33 mouse cellular contexts compared by ENCODE assay signal in the genomic region with DNA sequence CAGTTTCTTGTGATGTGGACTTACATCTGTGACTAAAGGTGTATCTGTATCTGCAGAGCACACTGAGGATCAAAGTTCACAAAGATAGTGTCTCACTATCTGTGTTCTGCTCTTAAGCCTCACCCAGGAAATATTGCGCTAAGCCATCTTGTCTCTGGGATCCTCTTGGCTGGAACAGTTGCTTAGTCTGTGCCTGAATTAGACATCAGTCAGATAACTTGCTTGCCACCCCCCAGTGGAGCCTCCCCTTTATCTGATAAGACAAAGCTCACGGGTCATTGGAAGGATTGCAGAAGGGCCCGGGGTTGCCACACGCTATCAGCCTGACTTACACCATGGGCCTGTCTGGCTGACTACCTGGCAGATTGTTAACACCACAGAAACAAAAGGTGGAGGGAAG. TPM values are rescaled to one million over a fixed set of nuclear protein-coding genes. Genes with fewer than 3 reads are reported as not detected.
DNase-seq lines count a peak whose midpoint lies in the region; ATAC-seq lines count a peak whose summit lies in the region.
"Had no signal": no experiment of that assay in that cellular context is flagged by ENCODE, and none has a peak within 500 bp of the region (broad histone marks: within the 10 kb centered on the region; RNA-seq: fewer than 3 reads in every experiment).

No protein-coding gene starts in this region.

- no peak overlapping the region; the same call in 1 of the 2 replicates for H3K27ac ChIP-seq in liver, embryonic 16.5 days (ENCODE audit: low read length)
- no peak overlapping the region for H3K27ac ChIP-seq in stomach, embryonic 16.5 days (ENCODE audit: low read length)
- no peak overlapping the region for H3K27ac ChIP-seq in hindbrain, embryonic 10.5 days
- H3K27ac ChIP-seq: forebrain, embryonic 10.5 days; heart, adult 2 months; heart, embryonic 13.5 days; hindbrain, embryonic 15.5 days; limb, embryonic 10.5 days; liver, embryonic 14.5 days; midbrain, embryonic 15.5 days; neural tube, embryonic 12.5 days had no signal

- no peak overlapping the region for H3K4me3 ChIP-seq in liver, embryonic 16.5 days (ENCODE audit: low read depth, low read length)
- no peak overlapping the region for H3K4me3 ChIP-seq in stomach, embryonic 16.5 days (replicated peaks; ENCODE audit: low read length)
- H3K4me3 ChIP-seq in hindbrain, embryonic 10.5 days = no peak overlapping the region
- H3K4me3 ChIP-seq: forebrain, embryonic 10.5 days; heart, adult 2 months; heart, embryonic 13.5 days; hindbrain, embryonic 15.5 days; limb, embryonic 10.5 days; midbrain, embryonic 15.5 days; neural tube, embryonic 12.5 days had no signal

- DNase-seq in liver = peak; percentile 18
- no peak for DNase-seq in cerebellum, adult 11-12 months
- DNase-seq in urinary bladder, postnatal 14 days (ENCODE audit: low spot score) = no peak
- DNase-seq in hindbrain, embryonic 10.5 days (ENCODE audit: low spot score) = no peak
- no peak for DNase-seq in layer of hippocampus, adult 11-12 months (ENCODE audit: low spot score)
- DNase-seq: adrenal gland, postnatal 10 days; cerebellum, postnatal 10 days; gastrocnemius, postnatal 14 days; heart, adult 2 months; heart, postnatal 4 days; kidney, adult 18-20 months; retina, postnatal 1 day; right cerebral cortex, postnatal 25 days; thymus, adult 18-20 months; thymus, postnatal 4 days had no signal

- 33% methylated on average over 4 of the region's 4 CpGs for WGBS in liver, embryonic 16.5 days (ENCODE audit: insufficient replicate concordance)
- 82% methylated on average over 4 of the region's 4 CpGs for WGBS in stomach, embryonic 16.5 days
- 92% methylated on average over 4 of the region's 4 CpGs for WGBS in hindbrain, embryonic 10.5 days

- peak; percentile 51 for ATAC-seq in granulocyte monocyte progenitor cell, adult 5-6 weeks (replicated peaks; ENCODE audit: poor library complexity, severe bottlenecking)
- ATAC-seq in liver, embryonic 16.5 days (ENCODE audit: low read depth) = peak; percentile 43
- ATAC-seq in stomach, embryonic 16.5 days (ENCODE audit: insufficient read depth, low FRiP score) = 0 out of 2 replicates have a peak, but pooled peaks have one; percentile 51
- ATAC-seq: forebrain, embryonic 16.5 days; lung, postnatal 0 days; midbrain, embryonic 15.5 days had no signal

- no peak overlapping the region for H3K9ac ChIP-seq in liver, embryonic 16.5 days (ENCODE audit: low read depth, low read length)
- H3K9ac ChIP-seq in stomach, embryonic 16.5 days (ENCODE audit: low read length) = no peak overlapping the region
- H3K9ac ChIP-seq: heart, embryonic 13.5 days; hindbrain, embryonic 15.5 days; liver, embryonic 14.5 days; midbrain, embryonic 15.5 days; neural tube, embryonic 12.5 days had no signal

- H3K36me3 ChIP-seq in liver, embryonic 16.5 days (ENCODE audit: control insufficient read depth, insufficient read depth) = peaks cover 8% of the 10 kb centered on the region
- H3K36me3 ChIP-seq in stomach, embryonic 16.5 days (ENCODE audit: control insufficient read depth, insufficient read depth, low read length) = peaks cover 15% of the 10 kb centered on the region
- peaks cover 51% of the 10 kb centered on the region for H3K36me3 ChIP-seq in hindbrain, embryonic 10.5 days

- H3K9me3 ChIP-seq in liver, embryonic 16.5 days (replicated peaks; ENCODE audit: control insufficient read depth, low read length) = no peaks in the 10 kb centered on the region
- no peaks in the 10 kb centered on the region for H3K9me3 ChIP-seq in stomach, embryonic 16.5 days (replicated peaks; ENCODE audit: control insufficient read depth, low read length)
- H3K9me3 ChIP-seq in hindbrain, embryonic 10.5 days = no peaks in the 10 kb centered on the region
- H3K9me3 ChIP-seq: forebrain, embryonic 10.5 days; heart, embryonic 13.5 days; hindbrain, embryonic 15.5 days; limb, embryonic 10.5 days; midbrain, embryonic 15.5 days; neural tube, embryonic 12.5 days had no signal

- H3K4me1 ChIP-seq in liver, embryonic 16.5 days (ENCODE audit: control insufficient read depth, low read depth, low read length) = peaks cover 7% of the 10 kb centered on the region
- H3K4me1 ChIP-seq in stomach, embryonic 16.5 days (ENCODE audit: control insufficient read depth, insufficient read depth, low read length) = peaks cover under 1% of the 10 kb centered on the region; the same call in 1 of the 2 replicates
- H3K4me1 ChIP-seq in hindbrain, embryonic 10.5 days (replicated peaks) = no peaks in the 10 kb centered on the region
- H3K4me1 ChIP-seq: forebrain, embryonic 10.5 days; hindbrain, embryonic 15.5 days; limb, embryonic 10.5 days; midbrain, embryonic 15.5 days; neural tube, embryonic 12.5 days had no signal

- no peaks in the 10 kb centered on the region for H3K27me3 ChIP-seq in liver, embryonic 16.5 days (ENCODE audit: control insufficient read depth, insufficient read depth, low read depth, low read length)
- no peaks in the 10 kb centered on the region for H3K27me3 ChIP-seq in stomach, embryonic 16.5 days (ENCODE audit: control insufficient read depth, insufficient read depth, low read length)
- H3K27me3 ChIP-seq in hindbrain, embryonic 10.5 days (ENCODE audit: insufficient read depth, poor library complexity, severe bottlenecking) = no peaks in the 10 kb centered on the region
- H3K27me3 ChIP-seq: heart, embryonic 13.5 days; hindbrain, embryonic 15.5 days; midbrain, embryonic 15.5 days; neural tube, embryonic 12.5 days had no signal

- H3K4me2 ChIP-seq in liver, embryonic 16.5 days (ENCODE audit: low read depth, low read length) = no peak overlapping the region
- H3K4me2 ChIP-seq in stomach, embryonic 16.5 days (ENCODE audit: low read depth, low read length) = no peak overlapping the region
- H3K4me2 ChIP-seq: heart, embryonic 13.5 days; hindbrain, embryonic 15.5 days; midbrain, embryonic 15.5 days; neural tube, embryonic 12.5 days had no signal

RNA-seq across cellular contexts. Expression of a gene that starts 14.0 kb away (rescaled TPM):
- 14.8 and 18.2 TPM in 2 replicates for total RNA-seq in granulocyte monocyte progenitor cell, adult 5-6 weeks (2014; fragmentation: Nextera tagmentation)
- total RNA-seq in granulocyte monocyte progenitor cell, adult 5-6 weeks (2017) = 7.2 and 7.4 TPM in 2 replicates
- 9.0 and 10.1 TPM in 2 replicates for polyA plus RNA-seq in liver, embryonic 16.5 days (2015; fragmentation: Nextera tagmentation; extraction: Ambion mirVana)
- polyA plus RNA-seq in stomach, embryonic 16.5 days (2015; fragmentation: Nextera tagmentation; extraction: Ambion mirVana) = 34.5 and 34.6 TPM in 2 replicates
- polyA plus RNA-seq in hindbrain, embryonic 10.5 days (2016; fragmentation: Nextera tagmentation; extraction: Ambion mirVana) = 46.6 and 48.8 TPM in 2 replicates

RNA-seq across cellular contexts. Expression of a gene that starts 14.2 kb away (rescaled TPM):
- not detected in 2 replicates for total RNA-seq in granulocyte monocyte progenitor cell, adult 5-6 weeks (2014; fragmentation: Nextera tagmentation)
- not detected in 2 replicates for total RNA-seq in granulocyte monocyte progenitor cell, adult 5-6 weeks (2017)
- not detected in 2 replicates for polyA plus RNA-seq in liver, embryonic 16.5 days (2015; fragmentation: Nextera tagmentation; extraction: Ambion mirVana)
- not detected in 2 replicates for polyA plus RNA-seq in stomach, embryonic 16.5 days (2015; fragmentation: Nextera tagmentation; extraction: Ambion mirVana)
- polyA plus RNA-seq in hindbrain, embryonic 10.5 days (2016; fragmentation: Nextera tagmentation; extraction: Ambion mirVana) = not detected in 2 replicates
- total RNA-seq: adrenal gland, postnatal 10 days; gastrocnemius, postnatal 14 days; heart, adult 2 months; heart, postnatal 4 days; layer of hippocampus, postnatal 14 days had no signal
- polyA plus RNA-seq: brain, embryonic 14.5 days; embryonic facial prominence, embryonic 11.5 days; forebrain, embryonic 10.5 days; heart, adult 2 months; heart, embryonic 13.5 days; kidney, embryonic 16.5 days; large intestine, adult 2 months; liver, embryonic 14.5 days; lung, postnatal 0 days; spleen, adult 2 months had no signal

RNA-seq across cellular contexts. Expression of a gene that starts 15.0 kb away (rescaled TPM):
- total RNA-seq in granulocyte monocyte progenitor cell, adult 5-6 weeks (2014; fragmentation: Nextera tagmentation) = 31.4 and 39.4 TPM in 2 replicates
- 28.2 and 64.7 TPM in 2 replicates for total RNA-seq in granulocyte monocyte progenitor cell, adult 5-6 weeks (2017)
- polyA plus RNA-seq in liver, embryonic 16.5 days (2015; fragmentation: Nextera tagmentation; extraction: Ambion mirVana) = 10.2 and 13.1 TPM in 2 replicates
- 25.2 and 30.9 TPM in 2 replicates for polyA plus RNA-seq in stomach, embryonic 16.5 days (2015; fragmentation: Nextera tagmentation; extraction: Ambion mirVana)
- 53.2 and 59.2 TPM in 2 replicates for polyA plus RNA-seq in hindbrain, embryonic 10.5 days (2016; fragmentation: Nextera tagmentation; extraction: Ambion mirVana)

RNA-seq across cellular contexts. Expression of a gene that starts 21.8 kb away (rescaled TPM):
- total RNA-seq in granulocyte monocyte progenitor cell, adult 5-6 weeks (2014; fragmentation: Nextera tagmentation) = not detected in 2 replicates
- not detected in 2 replicates for total RNA-seq in granulocyte monocyte progenitor cell, adult 5-6 weeks (2017)
- 0.22 and 0.30 TPM in 2 replicates for polyA plus RNA-seq in liver, embryonic 16.5 days (2015; fragmentation: Nextera tagmentation; extraction: Ambion mirVana)
- polyA plus RNA-seq in stomach, embryonic 16.5 days (2015; fragmentation: Nextera tagmentation; extraction: Ambion mirVana) = 0.74 and 0.91 TPM in 2 replicates
- 0.30 TPM in 1 of 2 replicates, not detected in the other for polyA plus RNA-seq in hindbrain, embryonic 10.5 days (2016; fragmentation: Nextera tagmentation; extraction: Ambion mirVana)
- total RNA-seq: gastrocnemius, postnatal 14 days; heart, adult 2 months; heart, postnatal 4 days had no signal
- polyA plus RNA-seq: forebrain, embryonic 10.5 days; forebrain, embryonic 16.5 days; heart, adult 2 months; heart, embryonic 13.5 days; neural tube, embryonic 12.5 days had no signal

RNA-seq across cellular contexts. Expression of a gene that starts 29.1 kb away (rescaled TPM):
- total RNA-seq in granulocyte monocyte progenitor cell, adult 5-6 weeks (2014; fragmentation: Nextera tagmentation) = 5.1 and 6.8 TPM in 2 replicates
- 6.3 and 6.6 TPM in 2 replicates for total RNA-seq in granulocyte monocyte progenitor cell, adult 5-6 weeks (2017)
- 2.7 and 3.3 TPM in 2 replicates for polyA plus RNA-seq in liver, embryonic 16.5 days (2015; fragmentation: Nextera tagmentation; extraction: Ambion mirVana)
- 22.0 and 23.6 TPM in 2 replicates for polyA plus RNA-seq in stomach, embryonic 16.5 days (2015; fragmentation: Nextera tagmentation; extraction: Ambion mirVana)
- 18.3 and 24.7 TPM in 2 replicates for polyA plus RNA-seq in hindbrain, embryonic 10.5 days (2016; fragmentation: Nextera tagmentation; extraction: Ambion mirVana)
